Mouse (Mus musculus) cerebellum, adult 8-10 months (tissue): ENCODE measurements around the gene Nckap5.
"Not testable (repeated sequence)": the region's sequence is repeated elsewhere in the genome, so short reads cannot be mapped to it uniquely, and the experiment has no call there.

Experiments
- DNase-seq: peaks from one replicate; pipeline ENCODE4 v3.0.0; 2022

Nckap5 gene

GRCm38 (mm10) chr1:126153516-126154234, 676.9 kb downstream of the Nckap5 start:
- no peak for DNase-seq

- no peak for DNase-seq
Measured at GRCm38 (mm10) chr1:126152217-126152616, 678.4 kb downstream of the Nckap5 start.

GRCm38 (mm10) chr1:126149966-126150365, 680.6 kb downstream of the Nckap5 start:
- DNase-seq: no peak

GRCm38 (mm10) chr1:126135717-126136116, 694.9 kb downstream of the Nckap5 start:
- DNase-seq: no peak

- no peak for DNase-seq
Measured at GRCm38 (mm10) chr1:126132316-126132715, 698.3 kb downstream of the Nckap5 start.

GRCm38 (mm10) chr1:126129129-126129528, 701.5 kb downstream of the Nckap5 start:
- DNase-seq: no peak

- DNase-seq: no peak
Measured at GRCm38 (mm10) chr1:126123111-126123510, 707.5 kb downstream of the Nckap5 start.

- no peak for DNase-seq
Measured at GRCm38 (mm10) chr1:126120506-126120905, 710.1 kb downstream of the Nckap5 start.

GRCm38 (mm10) chr1:126116034-126116433, 714.6 kb downstream of the Nckap5 start:
- peak; percentile 1 for DNase-seq

GRCm38 (mm10) chr1:126105673-126106256, 724.8 kb downstream of the Nckap5 start:
- DNase-seq: no peak

- DNase-seq: no peak
Measured at GRCm38 (mm10) chr1:126094346-126094745, 736.3 kb downstream of the Nckap5 start.

- DNase-seq: not testable (repeated sequence)
Measured at GRCm38 (mm10) chr1:126091979-126092378, 738.6 kb downstream of the Nckap5 start.

GRCm38 (mm10) chr1:126087181-126087580, 743.4 kb downstream of the Nckap5 start:
- no peak for DNase-seq

GRCm38 (mm10) chr1:126076312-126076711, 754.3 kb downstream of the Nckap5 start:
- no peak for DNase-seq

- DNase-seq: no peak
Measured at GRCm38 (mm10) chr1:126070861-126071260, 759.7 kb downstream of the Nckap5 start.

- no peak for DNase-seq
Measured at GRCm38 (mm10) chr1:126051491-126051890, 779.1 kb downstream of the Nckap5 start.

GRCm38 (mm10) chr1:126042886-126043285, 787.7 kb downstream of the Nckap5 start:
- DNase-seq: no peak

- no peak for DNase-seq
Measured at GRCm38 (mm10) chr1:126027536-126027935, 803.1 kb downstream of the Nckap5 start.

GRCm38 (mm10) chr1:126024518-126024917, 806.1 kb downstream of the Nckap5 start:
- DNase-seq: no peak

GRCm38 (mm10) chr1:126022959-126023358, 807.6 kb downstream of the Nckap5 start:
- DNase-seq: no peak

GRCm38 (mm10) chr1:126018654-126019053, 811.9 kb downstream of the Nckap5 start:
- DNase-seq: not testable (repeated sequence)

GRCm38 (mm10) chr1:126011661-126012091, 818.9 kb downstream of the Nckap5 start:
- no peak for DNase-seq

GRCm38 (mm10) chr1:126007571-126007970, 823.0 kb downstream of the Nckap5 start:
- no peak for DNase-seq

GRCm38 (mm10) chr1:126005672-126006071, 824.9 kb downstream of the Nckap5 start:
- DNase-seq: no peak

- DNase-seq: no peak
Measured at GRCm38 (mm10) chr1:125996540-125996939, 834.1 kb downstream of the Nckap5 start.
